Mouse (Mus musculus) forebrain, embryonic 15.5 days (tissue): Measurements from ENCODE around the gene Pwp2. TPM values are rescaled to one million over a fixed set of nuclear protein-coding genes. Genes with fewer than 3 reads are reported as not detected.

Experiments used
- polyA plus RNA-seq: library from polyadenylated mRNA; unstranded; fragments of >200 nt; fragmentation: Nextera tagmentation; extraction: Ambion mirVana; gene quantifications from 2 replicates; pipeline ENCODE4 v1.2.1, GENCODE M21; 2015

Gene Pwp2
- polyA plus RNA-seq, 1 experiment from 2014 or later: 24.2 TPM

Other genes starting within 250 kb of the Pwp2 start
- gene Trpm2, start 214.6 kb downstream of the Pwp2 start, polyA plus RNA-seq: 2.6 and 2.8 TPM in 2 replicates
- 35.0 and 37.1 TPM in 2 replicates for gene 1810043G02Rik, start 206.6 kb downstream of the Pwp2 start, polyA plus RNA-seq
- 105 and 107 TPM in 2 replicates for gene Pfkl, start 175.1 kb downstream of the Pwp2 start, polyA plus RNA-seq
- gene Dnmt3l, start 143.2 kb downstream of the Pwp2 start, polyA plus RNA-seq: not detected in 2 replicates
- 0.23 TPM in 1 of 2 replicates, not detected in the other for gene Aire, start 141.5 kb downstream of the Pwp2 start, polyA plus RNA-seq
- gene Icosl, start 115.8 kb downstream of the Pwp2 start, polyA plus RNA-seq: 0.56 and 0.66 TPM in 2 replicates
- gene D10Jhu81e, start 15.4 kb downstream of the Pwp2 start, polyA plus RNA-seq: 23.6 and 26.8 TPM in 2 replicates
- gene Trappc10, start 59.5 kb upstream of the Pwp2 start, polyA plus RNA-seq: 27.2 and 27.5 TPM in 2 replicates
- gene Agpat3, start 167.3 kb upstream of the Pwp2 start, polyA plus RNA-seq: 69.9 and 72.2 TPM in 2 replicates
- gene Rrp1, start 227.9 kb upstream of the Pwp2 start, polyA plus RNA-seq: 395 and 412 TPM in 2 replicates
- 100 and 115 TPM in 2 replicates for gene Cstb, start 240.5 kb upstream of the Pwp2 start, polyA plus RNA-seq